Mouse (Mus musculus) heart, adult 8-10 months (tissue): ENCODE measurements around the gene Pom121. TPM values are rescaled to one million over a fixed set of nuclear protein-coding genes. Genes with fewer than 3 reads are reported as not detected.

Experiments
- DNase-seq: peaks from one replicate; pipeline ENCODE4 v3.0.0; 2022; ENCODE audit warnings: low spot score
- microRNA-seq: library from miRNA; unstranded; fragments of <30 nt; microRNA quantifications from one replicate; pipeline ENCODE4 v1.2.0, GENCODE M21; 2022
- total RNA-seq, 4 experiments: library from RNA; stranded (reverse); gene quantifications; 2 replicates each; pipeline ENCODE4 v1.2.4; 2022

Pom121 gene
- total RNA-seq, 4 experiments from 2014 or later: 9.4 to 11.7 (median 10.8) TPM

DNA sequence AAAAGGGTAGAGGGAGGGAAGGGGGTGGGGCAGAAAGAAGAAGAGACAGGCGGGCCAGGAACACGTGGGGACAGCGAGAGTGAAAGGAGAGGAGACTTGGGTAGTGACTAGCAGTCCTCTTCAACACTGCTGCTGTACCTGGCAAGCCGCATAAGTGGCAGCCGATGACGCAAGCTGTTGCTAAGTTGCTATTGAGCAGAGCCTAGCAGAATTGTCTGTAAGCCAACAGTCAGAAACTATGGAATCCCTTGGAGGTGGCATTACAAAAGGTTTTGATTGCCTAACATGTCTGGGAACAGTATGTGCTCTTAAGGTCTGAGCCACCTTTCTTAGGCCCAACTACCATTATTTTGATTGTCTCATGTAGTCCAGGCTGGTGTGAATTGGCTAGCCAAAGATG lies 26.0 kb downstream of the Pom121 start:
- DNase-seq: no peak

DNA sequence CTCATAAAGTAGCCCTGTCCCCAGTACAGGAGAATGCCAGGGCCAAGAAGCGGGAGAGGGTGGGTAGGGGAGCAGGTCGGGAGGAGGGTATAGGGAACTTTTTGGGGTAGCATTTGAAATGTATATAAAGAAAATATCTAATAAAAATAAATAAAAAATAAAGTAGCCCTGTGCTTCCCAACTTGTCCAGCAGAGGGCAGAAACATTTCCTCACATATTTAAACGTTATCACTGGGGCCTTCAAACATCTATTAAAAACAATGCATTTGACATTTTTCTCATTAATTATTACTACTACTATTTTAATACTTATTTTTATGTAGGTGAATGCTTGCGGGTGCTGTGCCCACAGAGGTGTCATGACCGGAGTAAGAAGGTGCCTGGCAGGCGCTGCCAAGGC lies 26.5 kb downstream of the Pom121 start:
- DNase-seq: peak; percentile 18

DNA sequence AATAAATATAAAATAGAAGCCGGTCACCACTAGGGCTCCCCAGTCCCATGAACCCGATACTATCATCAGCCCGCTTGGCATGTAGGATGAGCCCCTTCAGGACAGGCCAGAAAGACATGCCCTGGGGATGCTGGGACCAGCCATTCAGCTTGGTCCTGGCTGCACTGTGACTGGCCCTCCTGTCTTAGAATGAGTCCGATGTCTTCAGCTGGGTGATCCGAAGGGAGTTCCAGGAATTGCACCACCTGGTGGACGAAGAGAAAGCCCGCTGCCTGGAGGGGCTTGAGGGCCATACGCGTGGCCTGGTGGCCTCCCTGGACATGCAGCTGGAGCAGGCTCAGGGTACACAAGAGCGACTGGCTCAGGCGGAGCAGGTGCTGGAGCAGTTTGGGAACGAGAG lies 30.8 kb downstream of the Pom121 start:
- DNase-seq: no peak

DNA sequence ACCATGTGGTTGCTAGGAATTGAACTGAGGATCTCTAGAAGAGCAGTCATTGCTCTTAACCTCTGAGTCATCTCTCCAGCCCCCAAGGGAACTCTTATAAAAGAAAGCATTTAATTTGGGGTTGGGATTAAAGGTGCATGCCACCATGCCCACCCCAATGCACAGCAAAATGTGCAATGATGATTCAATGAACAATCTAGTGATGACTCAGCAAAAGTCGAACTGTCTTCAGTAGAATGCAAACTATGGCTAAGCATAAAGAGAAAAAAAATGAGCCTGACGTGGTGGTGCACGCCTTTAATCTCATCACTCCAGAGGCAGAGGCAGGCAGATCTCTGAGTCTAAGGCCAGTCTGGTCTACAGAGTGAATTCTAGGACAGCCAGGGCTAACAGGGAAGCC lies 31.8 kb downstream of the Pom121 start:
- no peak for DNase-seq

DNA sequence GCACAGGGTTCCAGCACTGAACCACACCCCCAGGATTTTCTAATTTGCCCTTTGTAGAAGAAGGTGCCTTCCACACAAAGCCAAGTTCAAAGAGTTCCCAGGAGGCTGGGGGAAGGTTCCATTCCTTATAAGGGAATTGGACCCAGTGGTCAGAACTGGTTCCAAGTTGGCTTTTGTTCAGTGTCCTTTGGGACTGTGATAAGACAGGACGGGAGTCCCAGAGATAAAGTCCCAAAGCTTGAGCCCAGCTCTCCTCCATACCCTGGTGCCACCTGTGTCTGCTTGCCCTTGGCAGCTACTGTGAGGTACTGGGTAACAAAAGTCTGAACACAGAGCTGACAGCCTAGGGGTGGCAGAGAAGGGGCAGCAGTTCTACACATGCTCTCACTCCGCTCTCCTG lies 34.6 kb downstream of the Pom121 start:
- DNase-seq: peak; percentile 73

DNA sequence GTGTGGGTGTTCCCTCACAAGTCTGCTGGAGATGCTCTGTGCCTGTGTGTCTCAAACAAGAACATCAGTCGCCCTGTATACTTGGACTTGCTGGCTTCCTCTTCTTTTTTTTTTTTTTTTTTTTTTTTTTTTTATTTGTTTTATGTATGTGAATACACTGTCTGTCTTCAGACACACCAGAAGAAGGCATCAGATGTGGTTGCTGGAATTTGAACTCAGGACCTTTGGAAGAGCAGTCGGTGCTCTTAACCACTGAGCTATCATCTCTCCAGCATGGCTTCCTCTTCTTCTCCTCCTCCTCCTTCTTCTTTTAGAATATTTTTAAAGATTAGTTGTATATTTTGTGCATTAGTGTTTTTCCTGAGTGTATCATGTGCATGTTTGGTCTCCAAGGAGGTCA lies 36.8 kb downstream of the Pom121 start:
- DNase-seq: peak; percentile 38

DNA sequence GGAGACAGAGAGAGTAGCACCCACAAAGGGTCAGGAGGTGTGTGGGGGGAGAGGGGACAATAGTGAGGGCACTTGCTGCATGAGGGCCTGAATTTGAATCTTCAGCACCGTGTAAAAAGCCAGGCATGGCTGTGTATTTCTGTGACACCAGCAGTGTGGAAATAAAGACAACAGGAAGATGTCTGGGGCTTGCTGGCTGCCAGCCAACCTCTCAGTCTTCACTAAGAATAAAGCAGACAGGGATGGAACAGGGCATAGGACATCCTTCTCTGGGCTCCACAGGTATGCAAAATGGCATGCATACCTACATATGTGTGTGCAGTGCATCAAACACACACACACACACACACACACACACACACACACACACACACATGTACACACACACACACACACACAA lies 38.3 kb downstream of the Pom121 start:
- no peak for DNase-seq

DNA sequence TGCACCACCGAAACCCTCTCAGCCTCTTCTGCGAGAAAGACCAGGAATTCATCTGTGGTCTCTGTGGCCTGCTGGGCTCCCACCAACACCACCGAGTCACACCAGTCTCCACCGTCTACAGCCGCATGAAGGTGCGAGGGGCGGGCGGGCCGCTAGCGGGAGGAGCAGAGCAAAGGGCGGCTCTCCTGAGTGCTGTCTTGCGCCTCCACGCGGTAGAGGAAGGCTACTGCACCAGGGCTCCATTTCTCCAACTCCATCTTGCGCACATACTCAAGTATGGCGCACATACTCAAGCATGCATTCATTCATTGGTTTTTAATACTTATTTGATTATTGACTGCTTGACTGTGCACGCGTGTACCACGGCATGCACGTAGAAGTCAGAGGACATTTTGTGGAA lies 40.8 kb downstream of the Pom121 start:
- no peak for DNase-seq

DNA sequence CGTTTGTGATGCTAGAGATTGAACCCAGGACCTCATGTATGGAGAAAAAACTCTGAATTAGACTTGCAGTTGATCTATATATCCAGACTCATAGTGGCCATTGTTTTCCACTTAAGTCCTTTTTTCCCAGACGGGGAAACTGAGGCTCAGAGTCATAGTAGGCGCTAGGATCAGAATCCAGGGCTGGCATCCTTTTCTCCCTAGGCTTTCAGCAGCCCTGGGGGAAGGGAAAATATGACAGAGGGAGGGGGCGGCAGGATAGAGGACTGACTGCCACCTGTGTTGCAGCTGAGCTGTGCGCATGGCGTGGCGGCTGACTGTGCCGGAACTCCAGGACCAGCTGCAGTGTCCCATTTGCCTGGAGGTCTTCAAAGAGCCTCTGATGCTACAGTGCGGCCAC lies 41.4 kb downstream of the Pom121 start, which contains the start of gene Trim50:
TSS of gene Trim50 (plus strand) at position 301 of the 400 bp plus-strand sequence.
- DNase-seq: no peak

DNA sequence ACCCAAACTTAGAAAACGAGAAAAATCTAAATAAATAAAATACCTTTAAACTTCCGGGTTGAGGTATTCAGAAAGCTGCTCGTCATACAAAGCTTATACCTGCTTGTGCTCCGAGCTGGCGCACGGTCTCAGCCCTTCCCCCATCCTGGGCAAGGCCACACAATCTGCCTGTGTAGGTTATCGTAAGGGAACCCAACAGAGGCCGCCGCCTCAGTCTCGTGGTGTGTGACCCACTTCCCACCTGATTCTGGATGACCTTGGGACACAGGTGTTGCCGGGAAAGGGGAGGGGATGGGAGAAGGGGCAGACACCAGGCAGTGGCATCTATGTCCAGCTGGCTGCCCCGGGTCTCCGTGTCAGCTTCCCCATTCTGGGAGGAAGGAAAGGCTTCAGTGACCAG lies 42.7 kb downstream of the Pom121 start:
- no peak for DNase-seq

DNA sequence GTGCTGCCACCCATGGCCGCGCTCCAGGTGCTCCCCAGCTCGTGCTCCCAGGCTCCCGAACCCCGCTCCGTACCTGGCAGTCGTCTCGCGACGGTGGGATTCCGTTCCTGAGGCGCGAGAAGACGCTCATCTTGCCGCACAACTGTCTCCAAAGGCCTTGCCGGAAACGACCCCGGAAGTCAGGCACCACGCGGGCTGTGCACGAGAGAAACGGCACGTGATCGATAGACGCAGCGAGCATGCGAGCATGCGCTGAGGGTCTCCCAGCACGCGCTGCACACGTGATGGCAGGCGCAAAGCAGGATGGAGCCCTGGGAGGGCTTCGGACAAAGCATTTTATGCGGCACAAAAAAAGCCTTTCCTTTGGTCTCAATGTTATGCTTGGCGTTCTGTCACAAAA lies 44.5 kb downstream of the Pom121 start, which contains the start of gene Fkbp6:
TSS of gene Fkbp6 (minus strand) at position 183 of the 400 bp plus-strand sequence.
- DNase-seq: no peak

DNA sequence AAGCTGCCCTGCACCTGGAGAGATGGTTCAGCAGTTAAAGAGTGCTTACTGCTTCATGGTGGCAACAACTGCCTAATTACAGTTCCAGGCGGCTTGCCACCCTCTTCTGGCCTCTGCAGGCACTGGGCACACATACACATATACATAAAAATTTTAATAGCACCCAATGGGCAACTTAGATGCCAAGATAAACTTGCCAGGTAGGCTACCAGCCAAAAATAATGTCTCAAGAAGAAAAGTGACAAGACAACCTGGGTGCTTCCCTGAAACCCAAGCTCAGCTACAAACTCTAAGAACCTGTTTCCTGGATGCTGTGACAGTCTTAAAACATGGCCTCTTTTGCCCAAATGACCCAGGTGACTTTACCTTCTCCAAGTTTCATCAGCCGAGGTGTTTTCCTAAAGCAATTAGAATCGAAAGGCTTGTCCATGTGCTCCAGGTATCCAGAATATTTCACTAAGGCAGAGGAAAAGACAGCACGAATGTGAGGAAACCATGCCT lies 46.8 kb downstream of the Pom121 start:
- DNase-seq: no peak

DNA sequence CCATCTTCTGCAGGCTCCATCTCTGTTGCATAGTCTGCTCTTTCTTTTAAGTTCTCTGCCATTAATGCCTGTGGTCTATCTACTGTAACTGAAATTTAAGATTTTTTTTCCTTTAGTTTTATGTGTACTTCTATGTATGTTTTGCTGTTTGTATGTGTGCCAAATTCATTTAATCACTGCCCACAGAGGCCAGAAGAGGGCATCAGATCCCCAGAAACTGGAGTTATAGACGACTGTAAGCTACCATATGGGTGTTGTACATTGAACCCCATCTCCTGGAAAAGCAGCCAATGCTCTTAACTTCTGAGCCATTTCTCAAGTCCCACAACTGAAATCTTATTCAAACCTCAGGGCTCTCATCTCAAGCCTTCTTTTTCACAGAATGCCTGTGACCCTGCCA lies 47.9 kb downstream of the Pom121 start:
- DNase-seq: no peak

DNA sequence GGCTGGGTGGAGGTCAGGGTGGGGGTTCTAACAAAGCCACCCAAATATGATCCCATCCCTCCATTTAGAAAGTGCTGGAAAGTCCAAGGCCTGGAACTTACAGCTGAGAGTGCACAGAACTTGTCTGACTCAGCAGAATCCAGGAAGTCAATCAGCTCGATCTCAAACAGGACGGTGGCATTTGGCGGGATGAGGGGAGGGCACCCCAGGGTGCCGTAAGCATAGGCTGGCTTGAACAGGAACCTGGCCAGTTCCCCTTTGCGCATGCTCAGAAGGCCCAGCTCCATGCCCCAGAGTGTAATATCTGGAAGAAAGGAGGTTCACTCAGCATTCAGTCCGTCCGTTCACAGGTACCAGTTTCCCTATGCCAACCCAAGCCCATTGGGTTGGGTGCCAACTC lies 48.4 kb downstream of the Pom121 start:
- DNase-seq: no peak

DNA sequence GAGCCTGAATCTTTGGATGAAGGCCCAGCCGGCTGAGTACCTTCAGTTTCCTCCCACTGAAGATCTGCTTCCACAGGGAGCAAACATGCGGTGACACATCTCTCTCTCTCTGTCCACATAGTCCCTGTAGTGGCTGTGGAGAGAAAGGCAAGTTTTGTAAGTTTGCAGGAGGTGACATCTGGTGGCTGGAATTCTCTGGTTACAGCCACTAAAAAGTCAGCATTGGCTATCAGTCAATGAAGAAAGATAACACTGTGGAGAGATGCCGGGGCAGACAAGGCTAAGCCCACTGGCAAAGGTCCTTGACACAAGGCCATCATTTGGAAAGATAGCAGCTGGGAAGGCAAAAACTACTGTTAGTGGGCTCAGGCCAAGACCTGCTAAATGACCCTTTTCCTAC lies 56.8 kb downstream of the Pom121 start:
- DNase-seq: no peak

DNA sequence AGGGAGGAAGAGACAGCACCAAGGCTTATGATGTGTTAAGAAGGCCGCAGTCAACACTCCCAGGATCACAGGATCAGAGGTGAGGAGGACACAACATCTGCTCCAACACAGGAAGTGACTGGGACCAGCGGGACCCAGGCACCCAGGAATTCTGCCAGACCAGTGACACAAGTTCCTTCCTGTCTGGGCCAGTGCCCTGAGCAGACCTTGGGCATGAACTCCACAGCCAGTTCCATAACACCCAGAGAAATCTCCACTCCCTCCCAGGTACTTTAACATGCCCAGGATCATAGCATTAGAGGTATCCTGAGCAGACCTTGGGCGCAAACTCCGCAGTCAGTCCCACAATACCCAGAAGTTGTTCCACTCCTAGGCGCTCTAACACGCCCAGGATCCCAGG lies 63.2 kb downstream of the Pom121 start:
- DNase-seq: no peak

DNA sequence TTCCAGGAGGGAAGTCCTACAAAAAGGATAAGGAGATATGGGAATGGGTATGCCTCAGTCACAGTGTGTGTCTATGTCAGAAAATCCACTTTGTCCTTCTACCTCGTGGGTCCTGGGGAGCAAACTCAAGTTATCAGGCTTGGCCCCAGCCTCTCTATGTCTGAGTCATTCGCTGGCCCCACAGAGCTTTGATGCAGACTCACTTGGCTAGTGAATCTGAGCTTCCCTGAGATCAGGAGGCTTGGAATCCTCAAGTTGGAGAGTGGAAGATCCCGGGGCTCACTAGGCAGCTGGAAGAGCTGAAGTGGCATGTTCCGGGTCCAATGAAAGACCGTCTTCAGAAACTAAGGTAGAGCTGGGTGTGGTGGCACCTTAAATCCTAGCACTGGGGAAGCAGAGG lies 64.1 kb downstream of the Pom121 start:
- DNase-seq: no peak

DNA sequence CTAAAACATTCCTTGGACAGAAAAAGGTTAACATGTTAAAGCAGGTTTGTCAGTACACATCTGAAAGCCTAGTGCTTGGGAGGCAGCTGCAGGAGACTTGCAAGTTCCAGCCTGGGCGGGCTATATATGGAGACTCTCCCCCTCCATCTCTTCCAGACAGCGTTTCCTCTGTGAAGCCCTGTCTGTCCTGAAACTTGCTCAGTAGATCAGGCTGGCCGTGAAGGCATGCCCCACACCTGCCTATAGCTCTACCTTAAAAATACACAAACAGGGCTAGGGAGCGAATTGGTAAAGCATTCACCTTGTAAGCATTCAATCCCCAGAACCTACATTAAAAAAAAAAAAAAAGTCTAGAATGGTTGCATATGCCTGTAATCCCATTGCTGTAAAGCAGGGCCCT lies 64.9 kb downstream of the Pom121 start:
- DNase-seq: no peak

Small RNA genes lying within 50 kb of the gene (microRNA-seq; reads per million reads assigned to microRNA genes)
- not detected for gene Mir7033

Other genes with a start within 250 kb of the Pom121 start
- 10 to 100 TPM in 3 of 4 experiments, 1 to 10 TPM in 1; 9.6 to 14.0 (median 10.7) TPM for gene Tbl2, start 244.9 kb downstream of the Pom121 start, total RNA-seq
- gene Bcl7b, start 226.3 kb downstream of the Pom121 start, total RNA-seq: 10 to 100 TPM; 39.8 to 47.6 (median 44.6) TPM
- 10 to 100 TPM; 40.4 to 48.7 (median 43.6) TPM for gene Baz1b, start 207.3 kb downstream of the Pom121 start, total RNA-seq
- 1 to 10 TPM; 1.3 to 1.9 (median 1.6) TPM for gene Fzd9, start 143.3 kb downstream of the Pom121 start, total RNA-seq
- under 1 TPM in 3 of 4 experiments, not detected in 1; 0.24 to 0.94 (median 0.90) TPM for gene Fkbp6, start 44.5 kb downstream of the Pom121 start, total RNA-seq
- gene Trim50, start 41.3 kb downstream of the Pom121 start, total RNA-seq: under 1 TPM in 1 of 4 experiments, not detected in 3; 0.28 TPM
- gene Nsun5, start 24.6 kb downstream of the Pom121 start, total RNA-seq: 10 to 100 TPM; 11.4 to 15.1 (median 13.3) TPM
- gene Hip1, start 150.6 kb upstream of the Pom121 start, total RNA-seq: 10 to 100 TPM; 24.6 to 30.4 (median 27.9) TPM
- gene Ccl26, start 169.0 kb upstream of the Pom121 start, total RNA-seq: not detected
- 1 to 10 TPM; 1.1 to 2.6 (median 1.9) TPM for gene Ccl24, start 178.5 kb upstream of the Pom121 start, total RNA-seq
- gene Rhbdd2, start 238.1 kb upstream of the Pom121 start, total RNA-seq: 10 to 100 TPM; 20.8 to 23.0 (median 22.1) TPM